Mouse (Mus musculus) frontal cortex, postnatal 25 days (tissue): ENCODE data around the gene D430041D05Rik.
A peak's percentile ranks its signal among the peaks of the same experiment; 100 is the strongest.

ENCODE experiments used
- DNase-seq, 2 experiments: peaks; one replicate each; pipeline ENCODE4 v3.0.0; 2022; ENCODE audit warnings: low spot score in 2 of 2

D430041D05Rik gene

DNA sequence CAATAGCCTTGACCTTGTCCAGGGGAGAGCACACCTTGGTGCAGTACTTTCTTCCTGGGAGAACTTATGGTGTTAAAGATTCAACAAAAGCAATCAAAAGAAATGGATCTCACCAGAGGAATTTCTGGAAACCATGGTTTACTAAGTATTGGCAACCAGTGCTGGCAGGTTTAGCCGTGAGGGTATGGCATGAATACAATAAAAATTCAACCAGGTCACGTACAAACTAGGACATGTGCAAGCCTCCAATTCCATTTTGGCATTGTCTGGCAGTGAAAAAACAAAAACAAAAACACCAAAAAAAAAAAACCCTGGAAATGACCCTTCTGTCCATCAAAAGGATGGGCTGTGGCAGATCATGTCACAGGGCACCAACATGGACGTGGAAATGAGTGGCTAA is 256.9 kb downstream of the D430041D05Rik start:
- DNase-seq: no peak

DNA sequence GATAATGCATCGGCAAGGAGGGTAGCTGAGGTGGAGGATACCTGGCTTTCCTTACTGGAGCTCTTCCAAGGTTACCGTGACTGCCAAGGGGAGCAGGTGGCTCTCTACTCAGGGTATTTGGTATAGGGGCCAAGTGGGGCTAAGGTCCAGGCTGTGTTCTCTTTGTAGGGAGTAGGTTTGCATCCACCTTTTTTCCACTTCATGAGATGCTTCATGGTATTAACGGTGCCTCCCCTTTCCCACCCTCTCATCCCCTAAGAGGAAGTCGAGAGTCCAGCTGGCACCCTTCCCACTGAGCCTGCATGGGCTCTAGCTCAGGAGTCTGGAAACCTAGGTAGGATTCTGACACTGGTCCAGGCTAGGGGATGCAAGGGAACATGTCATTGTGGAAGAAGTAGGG is 257.5 kb downstream of the D430041D05Rik start:
- no peak for DNase-seq

DNA sequence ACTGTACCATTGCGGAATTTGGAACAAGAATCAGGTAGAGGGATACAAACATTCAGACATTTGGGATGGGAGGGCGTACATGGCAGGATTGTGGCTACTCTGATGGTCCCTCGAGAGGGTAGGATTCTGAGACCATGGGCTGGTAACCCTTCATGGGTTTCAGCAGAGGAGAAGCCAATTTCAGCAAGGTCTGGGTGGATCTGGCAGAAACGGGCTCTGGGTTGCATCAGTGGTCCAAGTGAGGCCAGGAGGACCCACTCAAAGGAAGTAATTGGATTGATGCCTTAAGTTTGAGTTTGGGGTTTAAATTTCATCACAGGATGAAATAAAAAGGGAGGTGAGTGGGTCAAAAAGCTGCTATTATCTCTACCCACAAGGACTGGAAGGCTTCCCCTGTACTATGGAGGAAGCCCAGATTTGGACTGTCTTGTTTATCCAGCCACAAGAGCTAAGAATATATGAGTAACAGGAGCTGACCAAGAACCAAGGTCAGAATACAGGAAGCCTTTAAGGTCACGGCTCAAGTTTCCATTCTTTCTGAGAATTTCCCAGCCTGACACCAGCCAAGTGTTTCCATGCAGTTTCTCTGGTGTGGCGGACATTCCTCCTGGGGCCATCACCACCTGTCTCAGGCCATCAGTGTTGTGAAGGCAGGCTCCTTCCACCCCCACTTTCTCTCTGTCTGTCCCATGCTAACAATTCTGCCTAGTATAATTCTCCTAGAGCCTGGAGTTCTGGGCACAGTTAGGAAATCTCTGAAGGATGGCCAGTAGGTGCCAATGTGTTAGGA is 260.0 kb downstream of the D430041D05Rik start:
- DNase-seq: no peak

DNA sequence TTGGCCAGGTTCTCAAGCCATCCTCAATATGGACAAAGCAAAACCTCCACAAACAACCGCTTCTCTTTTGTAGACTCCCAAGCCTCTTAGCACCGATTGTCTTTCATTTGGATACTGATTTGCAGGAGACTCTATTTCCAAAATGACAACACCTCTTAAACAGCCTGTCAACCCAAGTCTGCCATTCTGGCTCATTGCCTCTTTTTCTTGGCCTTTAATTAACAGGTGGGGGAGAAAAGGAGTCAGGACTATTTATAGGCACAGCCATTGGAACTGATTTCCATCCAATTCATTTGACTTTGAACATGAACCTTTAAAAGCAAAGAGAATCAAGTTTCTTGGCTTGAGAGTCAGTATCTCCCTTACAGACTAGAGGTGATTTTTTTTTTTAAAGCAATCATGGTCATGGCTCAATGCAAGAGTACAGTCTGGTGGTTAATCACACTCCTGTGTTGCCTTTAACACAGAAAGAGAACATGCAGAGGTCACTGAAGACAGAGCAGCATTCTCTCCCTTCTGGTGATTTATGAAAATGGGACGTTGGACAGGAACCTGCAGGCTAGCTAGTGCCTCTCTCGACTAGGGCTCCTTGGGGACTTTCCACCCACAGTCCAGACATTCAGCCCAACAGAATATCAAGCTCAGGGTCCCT is 262.8 kb downstream of the D430041D05Rik start:
- no peak for DNase-seq

DNA sequence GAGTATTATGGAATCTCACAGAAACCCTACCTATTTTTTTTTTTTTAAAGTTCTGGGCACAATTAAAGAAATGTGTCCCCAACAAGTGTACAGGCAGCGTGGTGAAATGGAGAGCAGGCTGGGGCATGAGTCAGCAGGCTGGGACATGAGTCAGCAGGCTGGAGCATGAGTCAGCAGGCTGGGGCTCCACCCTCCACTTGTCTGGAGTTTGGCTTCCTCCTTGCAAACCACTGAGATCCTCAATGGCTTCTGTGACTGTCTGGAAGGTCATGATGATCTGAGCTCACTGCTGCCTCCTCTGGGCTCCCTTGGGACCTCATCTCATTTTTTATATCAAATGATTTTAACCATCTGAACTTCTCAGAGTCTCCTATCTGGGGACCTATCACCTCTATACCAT is 264.8 kb downstream of the D430041D05Rik start:
- DNase-seq: no peak

DNA sequence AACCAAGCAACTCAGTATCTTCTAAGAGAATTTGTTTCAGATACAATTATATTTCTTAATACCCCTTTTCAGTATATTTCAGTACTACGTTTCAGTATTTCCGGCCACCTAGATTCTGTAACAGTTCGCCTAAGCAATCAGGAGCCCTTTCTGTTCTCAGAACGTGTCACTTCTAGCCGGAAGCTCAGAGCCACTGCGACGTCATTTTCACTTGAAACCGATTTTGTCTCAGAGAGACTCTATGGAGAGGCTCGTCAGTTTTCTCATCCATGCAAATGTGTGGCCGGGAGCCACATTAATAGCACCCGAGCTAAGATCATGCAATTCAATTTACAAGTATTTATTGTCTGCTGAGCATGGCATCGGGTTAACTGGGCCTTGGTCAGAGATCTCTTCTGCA is 266.8 kb downstream of the D430041D05Rik start:
- DNase-seq: no peak

DNA sequence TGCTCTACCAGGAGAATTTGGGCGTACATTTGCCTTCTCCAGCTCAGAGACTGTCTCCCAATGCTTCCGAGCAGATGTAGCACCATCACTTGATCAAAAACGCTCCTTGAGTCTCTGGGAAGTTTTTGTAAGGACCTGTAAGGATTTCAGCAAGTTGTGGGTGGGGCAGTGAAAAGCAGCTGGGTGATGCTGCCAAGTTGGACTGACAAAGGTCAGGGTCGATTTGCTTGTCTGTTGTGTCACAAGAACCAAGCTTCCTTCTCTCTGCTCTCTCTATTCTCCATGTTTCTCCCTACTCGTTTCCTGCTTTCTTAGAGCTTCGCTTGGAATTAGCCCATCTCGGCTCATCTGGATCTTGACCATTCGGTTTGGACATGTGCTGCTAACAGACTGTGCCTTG is 268.7 kb downstream of the D430041D05Rik start:
- no peak for DNase-seq

DNA sequence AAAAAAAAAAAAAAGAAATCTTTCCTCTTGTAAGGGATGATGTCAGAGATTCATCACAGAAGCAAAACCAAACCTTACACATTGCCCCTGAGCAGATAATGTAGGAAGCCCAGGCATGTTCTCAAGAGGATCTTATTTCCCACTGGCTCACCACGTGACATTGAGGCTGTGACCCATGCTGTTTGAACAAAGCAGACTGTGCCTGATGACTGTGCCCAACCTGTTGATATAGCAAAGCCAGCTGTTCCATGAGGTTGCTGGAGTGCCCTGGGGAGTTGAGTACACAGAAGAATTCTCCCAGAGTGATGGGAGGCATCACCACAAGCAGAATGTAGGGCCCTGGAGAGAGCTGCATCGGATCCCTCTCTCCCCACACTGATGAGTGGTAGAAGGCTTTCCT is 274.9 kb downstream of the D430041D05Rik start:
- DNase-seq: no peak

DNA sequence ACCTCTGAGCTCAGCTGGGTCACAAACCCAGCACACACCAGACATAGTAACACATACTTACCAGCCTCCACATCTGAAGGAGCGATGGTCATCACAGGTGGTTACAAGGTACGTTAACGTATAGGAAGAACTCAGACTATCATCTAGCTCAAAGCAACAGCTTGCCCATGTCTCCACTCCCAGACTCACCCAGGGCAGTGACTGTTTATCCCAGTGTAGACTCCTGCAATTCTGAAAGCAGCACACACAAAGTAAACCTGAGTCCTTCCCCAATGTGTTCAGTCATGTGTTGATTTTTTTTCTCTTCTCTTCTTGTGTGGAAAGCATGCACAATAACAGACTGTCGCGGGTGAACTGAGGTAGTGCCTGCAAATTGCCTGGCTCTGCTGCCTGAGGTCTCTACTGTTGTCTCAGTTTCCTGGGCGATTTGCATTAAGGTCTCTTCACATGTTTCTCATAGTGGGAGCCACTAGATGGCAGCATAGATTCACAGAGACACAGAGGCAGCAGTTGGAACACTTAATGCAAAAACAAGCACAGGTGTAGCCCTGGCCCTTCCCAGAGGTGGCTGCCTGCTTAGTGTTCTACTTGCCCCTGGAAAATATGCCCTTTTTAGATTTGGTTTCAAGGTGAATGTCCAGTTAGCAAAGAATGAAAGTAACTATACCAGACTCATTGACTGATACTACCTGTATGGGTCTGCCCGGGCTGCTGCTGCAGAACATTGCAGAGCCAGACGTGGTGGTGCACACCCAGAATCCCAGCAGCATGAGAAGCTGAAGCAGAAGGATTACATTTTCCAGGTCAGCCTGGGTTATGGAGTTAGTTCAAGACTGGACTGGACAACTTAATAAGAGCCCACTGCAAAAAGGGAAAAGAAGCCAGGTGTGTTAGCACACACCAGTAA is 276.4 kb downstream of the D430041D05Rik start:
- DNase-seq: peak; percentile 40 to 64

DNA sequence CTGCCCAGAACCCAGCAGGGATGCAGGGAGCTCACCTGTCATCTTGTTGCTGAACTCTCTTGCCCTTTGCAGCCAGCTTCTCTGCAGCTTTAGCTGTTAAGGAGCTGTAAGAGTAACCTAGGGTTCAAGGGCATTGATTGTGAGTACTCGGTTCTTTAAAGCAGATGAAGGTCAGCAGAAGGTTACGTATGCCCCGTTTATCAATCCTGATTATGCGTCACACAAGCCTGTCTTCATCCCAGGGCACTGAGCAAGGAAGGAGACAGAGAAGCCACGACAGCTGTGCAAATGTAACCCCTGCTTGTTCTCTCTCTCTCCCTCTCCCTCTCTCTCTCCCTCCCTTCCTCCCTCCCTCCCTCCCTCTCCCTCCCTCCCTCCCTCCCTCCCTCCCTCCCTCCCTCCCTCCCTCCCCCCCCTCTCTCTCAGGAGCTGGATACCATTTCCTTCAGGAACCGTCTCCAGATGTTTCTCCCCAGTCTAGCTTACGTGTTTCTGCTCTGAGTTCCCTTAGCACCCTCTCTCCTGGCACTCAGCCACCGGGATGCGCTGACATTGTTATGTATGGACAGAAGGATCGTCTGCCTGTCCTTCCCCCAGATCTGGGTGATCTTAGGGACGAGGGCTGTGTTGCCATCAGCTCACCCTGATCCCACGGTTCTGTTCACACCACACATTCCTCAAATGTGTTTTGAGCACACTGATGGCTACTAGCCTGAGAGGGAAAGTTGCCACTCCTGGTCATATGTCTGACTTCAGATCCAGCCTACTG is 277.6 kb downstream of the D430041D05Rik start:
- DNase-seq: no peak

DNA sequence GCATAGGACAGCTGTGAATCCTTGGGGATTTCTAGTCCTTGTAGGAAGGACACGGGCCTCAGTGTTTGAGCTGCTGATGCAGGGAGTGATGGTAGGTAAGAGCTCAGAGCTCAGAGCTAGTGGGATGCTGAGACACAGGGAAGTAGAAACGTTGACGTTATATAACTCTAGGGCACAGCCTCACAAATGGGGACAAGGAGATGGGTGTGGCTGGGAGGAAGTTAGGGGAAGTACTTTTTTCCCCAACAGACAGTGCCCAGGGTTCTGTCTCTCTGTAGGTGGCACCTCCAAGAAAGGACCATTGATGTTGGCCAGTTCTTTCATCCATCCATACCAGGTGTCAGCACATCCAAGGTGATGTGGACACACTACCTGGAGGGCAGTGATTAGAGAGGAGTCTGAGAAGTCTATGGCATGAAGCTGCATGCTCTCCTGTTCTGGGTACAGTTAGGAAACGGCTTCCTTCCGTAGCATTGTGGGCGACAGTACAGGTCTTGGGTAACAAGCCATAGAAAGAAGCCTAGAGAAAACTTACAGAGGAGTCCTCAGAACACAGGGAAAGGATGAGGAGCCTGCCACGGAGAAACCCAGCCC is 278.4 kb downstream of the D430041D05Rik start:
- no peak for DNase-seq

DNA sequence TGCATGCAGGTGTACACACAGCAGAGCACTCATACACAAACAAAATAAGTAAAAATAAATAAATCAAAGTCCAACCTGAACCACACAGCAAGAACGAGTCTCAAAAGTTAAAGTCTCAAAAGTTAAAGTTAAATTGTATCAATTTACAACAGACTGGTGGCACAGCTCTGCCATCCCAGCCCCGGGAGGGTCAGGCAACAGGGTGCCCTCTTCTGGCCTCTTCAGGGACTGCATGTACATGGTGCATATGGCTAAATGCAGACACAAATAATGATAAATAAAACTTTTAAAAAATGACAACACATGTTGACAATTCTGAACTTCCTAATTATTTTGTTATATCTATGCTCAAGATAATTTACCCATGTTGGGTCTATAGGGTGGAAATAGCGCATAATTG is 279.8 kb downstream of the D430041D05Rik start:
- DNase-seq: no peak

DNA sequence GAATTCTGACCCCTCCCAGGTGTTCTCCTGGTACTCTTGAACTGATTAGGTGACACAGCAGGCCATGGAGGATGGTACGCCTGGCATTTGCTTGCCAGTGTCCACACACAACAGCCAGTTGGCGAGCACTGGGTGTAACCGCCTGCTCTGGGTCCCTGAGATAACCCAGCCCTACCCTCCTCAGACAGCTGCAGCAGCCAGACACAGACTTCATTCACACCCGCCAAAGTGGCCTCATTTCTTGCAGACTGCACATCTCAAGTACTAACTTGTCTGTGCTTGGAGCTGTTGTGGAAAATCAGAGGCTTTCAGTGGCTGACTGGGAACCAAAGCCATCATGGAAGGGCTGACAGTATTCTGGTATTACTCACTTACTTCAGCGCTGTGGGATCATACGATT is 280.6 kb downstream of the D430041D05Rik start:
- DNase-seq: no peak

DNA sequence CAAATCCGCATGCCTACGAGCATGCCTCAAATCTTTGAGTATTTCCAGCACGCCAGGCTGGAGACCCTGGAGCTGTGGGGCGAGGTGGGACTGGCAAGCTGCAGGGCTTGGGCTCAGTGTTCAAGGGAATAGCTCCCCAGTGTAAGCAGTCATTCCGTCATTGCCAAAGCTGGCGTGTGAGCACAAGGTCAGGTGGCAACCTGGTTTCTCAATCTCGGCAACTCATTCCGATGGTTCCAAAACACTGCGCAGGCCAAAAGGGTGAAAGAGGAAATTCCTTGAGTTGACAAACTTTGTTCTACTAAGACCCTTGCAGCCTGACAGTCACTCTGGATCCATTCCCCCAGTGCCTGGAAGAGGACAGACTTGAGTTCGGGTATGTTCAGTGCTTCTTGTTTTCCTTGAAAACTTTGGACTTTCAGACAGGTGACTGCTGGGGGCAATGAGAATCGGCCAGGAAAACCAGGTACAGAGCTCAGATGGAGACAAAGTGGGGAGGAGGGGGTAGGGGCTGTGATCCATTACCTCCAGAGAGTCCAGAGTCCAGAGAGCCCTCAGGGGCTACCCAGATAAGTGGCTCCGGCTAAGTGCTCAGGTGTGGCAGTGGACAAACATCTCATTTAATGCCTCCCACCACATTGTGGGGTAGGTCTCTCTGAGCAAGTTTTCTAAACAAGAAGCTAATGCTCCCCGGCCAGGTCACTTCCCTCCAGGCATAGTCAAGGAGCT is 281.8 kb downstream of the D430041D05Rik start:
- DNase-seq: no peak

DNA sequence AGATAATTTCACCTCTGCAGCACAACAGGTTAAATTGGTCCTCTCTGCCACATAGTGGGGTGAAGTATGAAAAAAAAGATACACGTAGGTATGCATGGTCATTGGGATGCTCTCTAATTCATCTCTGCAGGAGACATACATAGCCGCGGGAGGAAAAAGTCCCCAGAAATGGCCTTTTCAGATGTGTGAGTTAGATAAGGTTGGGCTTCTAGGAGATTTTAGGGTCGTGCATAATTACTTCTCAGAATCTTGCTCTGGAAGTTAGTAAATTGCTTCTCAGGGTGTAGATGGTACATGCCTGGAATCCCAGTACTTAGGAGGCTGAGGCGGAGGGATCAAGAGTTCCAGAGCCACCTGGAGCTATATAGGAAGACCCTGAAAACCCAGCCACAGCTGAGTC is 286.7 kb downstream of the D430041D05Rik start:
- DNase-seq: no peak

DNA sequence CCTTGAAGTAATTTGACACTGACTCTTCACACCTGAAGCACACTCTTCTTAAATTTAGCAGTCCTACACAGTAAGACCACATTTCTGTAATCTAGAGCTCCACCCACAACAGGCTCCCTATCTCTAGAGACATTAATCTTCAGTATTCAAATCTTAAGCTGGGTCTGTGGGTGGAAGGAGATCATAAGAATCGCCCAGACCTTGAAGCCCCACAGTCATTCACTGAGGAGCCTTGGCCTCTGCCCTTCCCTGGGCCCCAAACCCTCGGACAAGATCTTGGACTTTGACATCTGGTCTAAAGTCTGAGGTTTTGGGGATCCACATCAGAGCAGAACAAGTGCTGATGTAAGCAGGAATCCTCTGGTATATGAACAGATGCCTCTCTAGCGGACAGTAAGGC is 287.3 kb downstream of the D430041D05Rik start:
- DNase-seq: no peak

DNA sequence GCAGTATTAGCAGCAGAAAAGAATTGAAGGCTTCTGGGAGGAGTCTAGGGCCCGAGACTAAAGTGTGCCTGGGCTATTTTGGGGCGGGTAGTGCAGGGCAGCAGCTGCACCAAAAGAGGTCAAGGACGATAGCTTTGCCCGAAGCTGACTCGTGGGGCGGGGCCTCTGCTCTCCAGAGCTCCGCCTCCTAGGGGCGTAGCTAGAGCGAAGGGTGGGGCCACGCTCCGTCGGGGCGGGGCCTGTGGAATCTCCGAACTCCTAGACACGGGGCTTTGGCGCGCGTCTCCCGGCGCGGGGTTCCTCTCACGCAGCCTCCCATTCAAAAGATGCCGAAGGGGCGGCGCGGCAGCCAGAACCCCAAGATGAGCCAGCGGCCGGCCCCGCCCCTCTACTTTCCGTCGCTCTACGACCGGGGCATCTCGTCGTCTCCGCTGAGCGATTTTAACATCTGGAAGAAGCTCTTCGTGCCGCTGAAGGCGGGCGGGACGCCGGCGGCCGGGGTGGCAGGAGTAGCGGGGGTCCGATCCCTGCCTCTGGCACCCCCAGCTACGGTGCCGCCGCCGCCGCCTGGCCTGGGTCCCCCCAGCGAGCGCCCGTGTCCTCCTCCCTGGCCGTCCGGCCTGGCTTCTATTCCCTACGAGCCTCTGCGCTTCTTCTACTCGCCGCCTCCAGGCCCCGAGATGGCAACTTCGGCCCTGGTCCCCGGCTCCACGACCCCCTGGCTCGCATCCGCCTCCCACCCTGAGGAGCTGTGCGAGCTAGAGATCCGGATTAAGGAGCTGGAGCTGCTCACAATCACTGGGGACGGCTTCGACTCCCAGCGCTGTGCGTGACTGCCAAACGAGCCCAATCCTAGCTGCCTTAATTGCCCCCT is 288.1 kb downstream of the D430041D05Rik start, which contains the start of gene A930018P22Rik:
Gene A930018P22Rik (plus strand): TSS at position 265 of the 874 bp plus-strand sequence.
- peak; percentile 70 to 79 for DNase-seq

DNA sequence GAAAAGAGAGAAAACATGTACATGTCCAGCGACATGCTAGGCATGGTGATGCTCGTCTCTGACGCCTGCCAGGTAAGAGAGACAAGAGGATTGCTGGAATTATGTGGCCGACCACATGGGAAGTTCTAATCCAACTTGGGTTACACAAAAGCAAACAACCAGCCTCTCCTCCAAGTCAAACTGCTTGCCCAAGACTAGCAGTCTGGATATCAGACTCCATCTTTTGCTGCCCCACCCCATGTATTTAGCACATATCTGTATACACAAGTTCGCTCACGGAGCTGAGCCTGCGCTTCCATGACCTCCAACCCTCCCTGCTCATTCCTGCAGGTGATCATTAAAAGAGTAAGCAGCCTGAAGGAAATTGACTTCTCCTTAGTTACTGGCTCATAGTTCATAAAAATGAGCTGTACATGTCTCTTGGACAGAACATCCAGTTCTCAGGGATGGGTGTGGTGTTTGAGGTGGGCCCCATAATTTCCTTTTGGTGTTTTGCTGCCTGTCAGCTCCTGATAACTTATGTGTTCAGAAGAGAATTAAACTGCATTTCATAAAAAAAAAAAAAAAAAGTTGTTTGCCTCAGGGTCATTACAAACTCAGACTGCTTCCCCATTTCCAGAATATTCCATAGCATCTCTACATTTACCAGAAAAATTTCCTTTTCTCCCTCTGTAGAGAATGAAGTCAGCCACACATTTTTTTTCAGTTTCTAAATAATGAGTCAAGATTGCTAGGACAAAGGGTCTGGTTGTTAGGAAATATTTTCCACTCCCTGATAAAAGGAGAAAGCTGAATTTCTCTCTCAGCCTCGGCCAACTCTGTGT is 288.9 kb downstream of the D430041D05Rik start:
- DNase-seq: no peak

DNA sequence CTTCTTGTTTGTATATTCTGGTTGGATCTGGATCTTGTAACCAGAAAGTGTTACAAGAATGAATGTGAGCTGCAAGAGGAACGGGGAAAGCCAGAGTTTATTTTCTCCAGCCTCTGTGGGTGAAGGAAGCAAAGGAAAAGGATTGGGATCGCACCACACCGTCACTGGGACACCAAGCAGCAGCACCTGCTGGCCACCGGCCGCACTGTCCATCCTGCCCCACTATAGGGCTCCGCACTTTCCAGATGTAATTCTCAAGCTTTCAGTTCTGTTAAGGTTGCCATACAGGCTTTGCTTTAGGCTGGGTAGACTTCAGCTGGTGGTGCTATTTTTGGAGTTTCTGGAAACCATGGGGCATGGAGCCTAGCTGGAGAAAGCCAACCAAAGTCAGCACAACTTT is 290.5 kb downstream of the D430041D05Rik start:
- no peak for DNase-seq
